Mouse (Mus musculus) olfactory bulb, adult 2 months (tissue): ENCODE measurements around the gene H2afj. TPM values are rescaled to one million over a fixed set of nuclear protein-coding genes. Genes with fewer than 3 reads are reported as not detected.
"Not testable (repeated sequence)": the region's sequence is repeated elsewhere in the genome, so short reads cannot be mapped to it uniquely, and the experiment has no call there.

Source experiments
- H3K27ac ChIP-seq: fragments of 200-500 bp; 2 replicates; pipeline ENCODE4 v1.5.1; 2012; ENCODE audit warnings: low read depth, low read length; ENCODE audit not compliant: insufficient read depth
- H3K4me1 ChIP-seq: fragments of 200-500 bp; 2 replicates; pipeline ENCODE4 v1.6.1; 2012; ENCODE audit warnings: low read length; ENCODE audit not compliant: control insufficient read depth, insufficient read depth
- H3K4me3 ChIP-seq: fragments of 200-500 bp; 2 replicates; pipeline ENCODE4 v1.5.1; 2012; ENCODE audit warnings: mild to moderate bottlenecking, low read depth, low read length, moderate library complexity; ENCODE audit not compliant: insufficient read depth
- CTCF ChIP-seq: fragments of 200-500 bp; IDR thresholded peaks from 2 replicates; pipeline ENCODE4 v1.5.1; 2012; ENCODE audit warnings: low read depth, mild to moderate bottlenecking, low read length, moderate library complexity; ENCODE audit not compliant: insufficient read depth
- POLR2A ChIP-seq: fragments of 200-500 bp; IDR thresholded peaks from 2 replicates; pipeline ENCODE4 v1.6.1; 2012; ENCODE audit warnings: mild to moderate bottlenecking, low read depth, low read length, moderate library complexity; ENCODE audit not compliant: insufficient read depth
- WGBS: fragments of 180-500 bp; shearing (Covaris S2); methylation state at CpG from one replicate; pipeline ENCODE4 v1.1.7; 2018; 5-methylcytosine and 5-hydroxymethylcytosine counted together
- polyA plus RNA-seq: library from polyadenylated mRNA; stranded (reverse); fragments of >200 nt; gene quantifications from 2 replicates; pipeline ENCODE4 v1.2.4, GENCODE M21; 2012; ENCODE audit warnings: low replicate concordance; ENCODE audit not compliant: missing spikeins, insufficient read depth, insufficient read length

H2afj gene
- polyA plus RNA-seq, 1 experiment: not detected

GRCm38 (mm10) chr6:136792884-136793758, 14.9 kb upstream of the H2afj start:
- no peak overlapping the region for H3K27ac ChIP-seq
- H3K4me3 ChIP-seq: no peak overlapping the region
- peaks cover 9% of the 10 kb centered on the region; the same call in 1 of the 2 replicates for H3K4me1 ChIP-seq
- TF ChIP-seq POLR2A: no peak
- no peak for TF ChIP-seq CTCF
- 46% methylated on average over 16 of the region's 16 CpGs for WGBS

DNA sequence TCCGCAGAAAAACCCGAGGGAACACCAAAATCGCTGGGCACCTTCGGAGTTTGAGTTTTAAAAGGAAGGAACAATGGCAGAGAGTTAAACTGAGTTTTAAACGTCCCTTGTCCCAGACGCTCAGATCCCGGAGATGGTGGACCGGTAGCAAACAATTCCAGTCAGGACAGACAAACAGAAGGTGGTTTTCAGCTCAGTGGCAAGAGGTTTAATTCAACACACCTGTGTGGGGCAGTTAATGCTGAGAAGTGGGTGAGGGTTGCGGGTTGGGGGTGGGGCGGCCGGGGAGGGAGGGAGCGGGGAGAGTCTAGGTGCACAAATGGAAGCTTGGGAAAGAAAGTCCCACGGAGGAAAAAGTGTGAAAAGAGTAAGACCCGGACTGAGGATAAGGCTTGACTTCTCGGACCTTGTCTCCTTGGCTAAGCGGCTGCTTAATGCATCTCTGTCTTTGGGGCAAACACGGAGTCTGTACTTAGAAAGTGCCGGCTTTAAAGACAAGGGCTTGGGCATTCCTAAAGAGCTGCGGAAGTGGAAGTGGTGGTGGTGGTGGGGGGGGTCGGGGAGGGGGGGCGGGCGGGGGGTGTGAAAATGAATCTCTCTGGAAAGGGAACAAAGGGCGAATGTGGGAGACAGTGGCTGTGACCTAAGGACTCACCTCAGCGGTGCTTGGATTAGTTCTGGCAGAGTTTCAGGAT, 14.1 kb upstream of the H2afj start:
- H3K4me3 ChIP-seq: no peak overlapping the region
- H3K4me1 ChIP-seq: peaks cover 9% of the 10 kb centered on the region; the same call in 1 of the 2 replicates
- TF ChIP-seq POLR2A (no peak), CTCF (no peak)
- no peak overlapping the region for H3K27ac ChIP-seq
- 3% methylated on average over 23 of the region's 24 CpGs for WGBS

DNA sequence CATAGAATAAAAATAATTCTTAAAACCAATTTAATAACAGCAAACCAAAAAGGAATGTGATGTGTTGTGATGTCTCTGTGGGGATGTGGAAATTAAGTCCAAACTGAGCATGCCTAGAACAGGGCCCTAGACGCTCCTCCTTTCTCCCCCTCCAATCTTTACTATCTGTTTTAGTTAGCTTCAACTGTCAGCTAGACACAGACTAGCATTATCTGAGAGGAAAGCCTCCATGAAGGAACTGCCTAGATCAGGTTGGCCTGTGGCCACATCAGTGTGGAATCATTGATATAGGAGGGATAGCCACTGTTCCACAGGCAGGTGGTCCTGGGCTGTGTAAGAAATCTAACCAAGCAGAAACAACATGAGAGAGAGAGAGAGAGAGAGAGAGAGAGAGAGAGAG, 12.9 kb upstream of the H2afj start:
- whole genome bisulfite sequencing: 81% methylated on average over 1 of the region's 1 CpGs
- no peak for TF ChIP-seq CTCF
- TF ChIP-seq POLR2A: no peak

DNA sequence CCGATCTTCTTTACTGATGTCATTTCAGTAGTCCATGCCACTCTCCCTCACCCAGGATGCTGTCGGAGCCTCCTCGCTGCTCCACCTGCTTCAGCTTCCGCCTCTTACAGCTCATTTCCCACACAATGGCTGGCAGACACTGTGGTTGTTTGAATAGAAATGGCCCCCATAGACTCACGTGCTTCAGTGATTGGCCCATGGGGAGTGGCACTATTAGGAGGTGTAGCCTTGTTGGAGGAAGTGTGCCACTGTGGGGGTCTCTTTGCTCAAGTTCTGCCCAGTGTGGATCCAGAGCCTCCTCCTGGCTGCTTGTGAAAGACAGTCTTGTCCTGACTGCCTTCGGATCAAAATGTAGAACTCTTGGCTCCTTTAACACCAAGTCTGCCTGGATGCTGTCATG, 12.2 kb upstream of the H2afj start:
- 58% methylated on average over 6 of the region's 6 CpGs for WGBS
- peaks cover 9% of the 10 kb centered on the region; the same call in 1 of the 2 replicates for H3K4me1 ChIP-seq
- TF ChIP-seq CTCF: no peak
- no peak for TF ChIP-seq POLR2A
- H3K4me3 ChIP-seq: no peak overlapping the region
- no peak overlapping the region for H3K27ac ChIP-seq

More for the DNA sequence above, 12.9 kb upstream of the H2afj start:
- H3K4me1 ChIP-seq: peaks cover 9% of the 10 kb centered on the region; the same call in 1 of the 2 replicates
- H3K27ac ChIP-seq: no peak overlapping the region
- no peak overlapping the region for H3K4me3 ChIP-seq

DNA sequence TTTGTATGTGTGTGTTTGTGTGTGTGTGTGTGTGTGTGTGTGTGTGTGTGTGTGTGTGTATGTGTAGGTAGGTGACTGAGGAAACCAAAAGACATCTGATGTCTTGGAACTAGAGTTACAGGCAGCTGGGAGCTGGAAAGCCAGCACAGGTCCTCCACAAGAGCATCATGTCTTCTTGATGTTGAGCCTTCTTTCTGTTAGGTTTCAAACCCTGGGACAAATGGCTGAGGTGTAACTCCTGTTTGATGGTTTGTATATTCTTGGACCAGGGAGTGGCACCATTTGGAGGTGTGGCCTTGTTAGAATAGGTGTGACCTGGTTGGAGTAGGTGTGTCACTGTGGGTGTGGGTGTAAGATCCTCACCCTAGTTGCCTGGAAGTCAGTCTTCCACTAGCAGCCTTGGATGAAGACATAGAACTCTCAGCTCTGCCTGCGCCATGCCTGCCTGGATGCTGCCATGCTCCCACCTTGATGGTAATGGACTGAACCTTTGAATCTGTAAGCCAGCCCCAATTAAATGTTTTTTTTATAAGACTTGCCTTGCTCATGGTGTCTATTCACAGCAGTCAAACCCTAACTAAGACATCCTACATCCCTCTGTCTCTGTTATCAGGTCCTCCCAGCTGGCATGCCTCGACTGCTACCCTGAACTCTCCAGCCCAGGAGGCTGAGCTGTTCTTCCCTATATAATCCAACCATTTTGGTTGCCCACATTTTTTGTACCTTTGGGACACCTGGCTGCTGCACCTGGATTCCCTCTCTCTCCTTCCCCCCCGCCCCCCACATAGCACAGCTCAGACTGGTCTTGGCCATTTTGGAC, 10.0 kb upstream of the H2afj start:
- H3K4me1 ChIP-seq, H3K4me3 ChIP-seq, H3K27ac ChIP-seq: not testable (repeated sequence)
- 87% methylated on average over 3 of the region's 3 CpGs for WGBS

DNA sequence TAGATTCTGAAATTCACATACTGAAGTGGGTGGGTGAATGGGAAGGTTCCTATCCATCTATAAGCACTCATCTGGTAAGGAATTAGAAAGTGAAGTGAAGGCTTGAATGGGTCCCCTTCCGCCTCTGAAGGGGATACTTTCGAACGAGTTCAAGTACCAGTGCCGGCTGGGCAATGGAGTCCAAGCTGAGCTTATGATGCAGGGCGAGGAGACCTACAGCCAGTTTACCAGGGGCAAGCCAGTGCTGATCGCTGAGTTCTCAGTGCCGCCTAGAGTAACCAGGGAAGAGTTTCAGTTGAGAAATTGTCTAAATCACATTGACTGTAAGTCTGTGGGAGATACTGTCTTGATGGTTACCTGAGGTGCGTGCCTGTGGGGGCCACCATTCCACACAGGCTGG, 7.3 kb upstream of the H2afj start:
- TF ChIP-seq CTCF: no peak
- TF ChIP-seq POLR2A: no peak
- 95% methylated on average over 8 of the region's 8 CpGs for WGBS
- H3K4me1 ChIP-seq: no peaks in the 10 kb centered on the region
- no peak overlapping the region for H3K27ac ChIP-seq
- no peak overlapping the region for H3K4me3 ChIP-seq

GRCm38 (mm10) chr6:136801274-136801673, 6.8 kb upstream of the H2afj start:
- Histone ChIP-seq H3K4me3 (no peak overlapping the region), H3K4me1 (no peaks in the 10 kb centered on the region), H3K27ac (no peak overlapping the region)
- 91% methylated on average over 6 of the region's 6 CpGs for WGBS
- TF ChIP-seq CTCF (no peak), POLR2A (no peak)

GRCm38 (mm10) chr6:136803093-136803738, 4.8 kb upstream of the H2afj start:
- Histone ChIP-seq H3K27ac (peak overlapping the region; percentile 23; the same call in 1 of the 2 replicates), H3K4me3 (peak overlapping the region; percentile 56), H3K4me1 (peaks cover 4% of the 10 kb centered on the region; the same call in 1 of the 2 replicates)
- no peak for TF ChIP-seq POLR2A
- TF ChIP-seq CTCF: no peak
- WGBS: 17% methylated on average over 12 of the region's 12 CpGs
